In genomic region chr10:117823321-117823720, GRCm38 (mm10) we compare ENCODE assay signal across 27 mouse cellular contexts.
"Had no signal": no experiment of that assay in that cellular context is flagged by ENCODE, and none has a peak within 500 bp of the region (broad histone marks: within the 10 kb centered on the region; RNA-seq: fewer than 3 reads in every experiment).

No protein-coding gene starts in this region.

- ATAC-seq: forebrain, embryonic 13.5 days; forebrain, embryonic 14.5 days; forebrain, embryonic 15.5 days; forebrain, embryonic 16.5 days; forebrain, postnatal 0 days had no signal

- H3K4me1 ChIP-seq: embryonic facial prominence, embryonic 10.5 days; forebrain, embryonic 13.5 days; forebrain, embryonic 15.5 days had no signal

- DNase-seq: cerebellum, adult 9-10 months; cerebellum, adult 9-11 months; cerebellum, postnatal 10 days; cerebellum, postnatal 14 days; cerebellum, postnatal 25 days; cerebellum, postnatal 36 days; embryo, embryonic 11 days; forebrain, postnatal 0 days; gastrocnemius, adult 2 months; gastrocnemius, postnatal 10 days; gastrocnemius, postnatal 14 days; gastrocnemius, postnatal 25 days; gastrocnemius, postnatal 36 days; heart, adult 18-20 months; heart, adult 2 months had no signal

- H3K27me3 ChIP-seq: embryonic facial prominence, embryonic 12.5 days; embryonic facial prominence, embryonic 13.5 days; embryonic facial prominence, embryonic 15.5 days; forebrain, embryonic 12.5 days; forebrain, embryonic 13.5 days; forebrain, embryonic 15.5 days had no signal

- H3K4me3 ChIP-seq: embryonic facial prominence, embryonic 10.5 days; embryonic facial prominence, embryonic 12.5 days; embryonic facial prominence, embryonic 13.5 days; embryonic facial prominence, embryonic 15.5 days; erythroblast, embryonic 14.5 days; forebrain, embryonic 10.5 days; forebrain, embryonic 12.5 days; forebrain, embryonic 13.5 days; forebrain, embryonic 15.5 days; gastrocnemius, adult 2 months; heart, adult 2 months; heart, embryonic 10.5 days had no signal

- H3K9me3 ChIP-seq: embryonic facial prominence, embryonic 10.5 days; embryonic facial prominence, embryonic 12.5 days; embryonic facial prominence, embryonic 13.5 days; embryonic facial prominence, embryonic 15.5 days; forebrain, embryonic 10.5 days; forebrain, embryonic 12.5 days; forebrain, embryonic 13.5 days; forebrain, embryonic 15.5 days; heart, embryonic 10.5 days had no signal
